Mouse (Mus musculus) liver, postnatal 0 days (tissue): Measurements from ENCODE around the gene Ms4a13.

Experiments
- CTCF ChIP-seq: sonication (generic); IDR thresholded peaks from 2 replicates; pipeline ENCODE4 v1.5.1; 2016; ENCODE audit warnings: antibody characterized with exemption, low read depth
- EP300 ChIP-seq: IDR thresholded peaks from 2 replicates; pipeline ENCODE4 v1.6.1; 2016; ENCODE audit warnings: antibody characterized with exemption, low read depth, mild to moderate bottlenecking

DNA sequence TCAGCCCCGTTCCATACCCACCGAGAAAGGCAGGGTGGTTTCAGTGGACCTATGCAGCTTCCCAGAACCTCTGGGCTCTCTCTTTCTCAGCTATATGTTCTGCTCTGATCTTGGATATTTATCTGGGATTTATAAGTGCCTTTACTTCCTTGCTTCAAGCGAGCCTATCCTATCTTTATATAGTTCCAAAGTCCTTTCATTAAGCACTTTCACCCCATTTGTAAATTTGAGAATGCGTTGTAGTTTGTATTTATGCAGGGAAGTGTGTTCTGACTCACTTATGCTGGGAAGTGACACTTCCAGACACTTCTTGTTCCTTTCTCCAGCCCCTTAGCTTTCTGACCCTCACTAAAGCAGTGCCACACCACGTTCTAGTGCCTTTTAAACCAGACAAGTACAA is 35.8 kb upstream of the Ms4a13 start, which contains the start of gene Ms4a12:
- no peak for TF ChIP-seq CTCF
- no peak for TF ChIP-seq EP300
